Mouse (Mus musculus) CH12.LX (cell line): ENCODE data around the gene Aes. TPM values are rescaled to one million over a fixed set of nuclear protein-coding genes. Genes with fewer than 3 reads are reported as not detected.

Experiments used
- DNase-seq: peaks from one replicate; pipeline ENCODE4 v3.0.0-alpha.2; 2013; ENCODE audit errors: extremely low read depth
- H3K27ac ChIP-seq: 2 replicates; pipeline ENCODE4 v1.5.1; 2012; ENCODE audit warnings: low read depth, mild to moderate bottlenecking, control low read depth, moderate library complexity; ENCODE audit not compliant: insufficient read depth
- H3K27me3 ChIP-seq: replicated peaks from 2 replicates; pipeline ENCODE3; 2012; ENCODE audit warnings: inconsistent platforms
- H3K36me3 ChIP-seq, 2 experiments: replicated peaks in 1 of 2; 2 replicates each; pipeline versions ENCODE3 to v1.6.1; 2012; ENCODE audit warnings: inconsistent platforms in 1 of 2, low read length in 1 of 2, mild to moderate bottlenecking in 1 of 2, mixed read lengths in 1 of 2, moderate library complexity in 1 of 2; ENCODE audit not compliant: control insufficient read depth in 1 of 2, insufficient read depth in 1 of 2
- H3K4me1 ChIP-seq, 2 experiments: 2 replicates each; pipeline ENCODE4 v1.6.1; 2012; ENCODE audit warnings: inconsistent platforms in 1 of 2, moderate library complexity in 1 of 2; ENCODE audit not compliant: insufficient read depth in 2 of 2, control insufficient read depth in 1 of 2
- H3K4me2 ChIP-seq: 2 replicates; pipeline ENCODE4 v1.6.1; 2012; ENCODE audit warnings: low read depth, mild to moderate bottlenecking, control low read depth; ENCODE audit not compliant: poor library complexity, insufficient read depth, severe bottlenecking
- H3K4me3 ChIP-seq, 3 experiments: fragments of 150-350 bp in 1 of 3; sonication (generic) in 1 of 3; replicated peaks in 1 of 3; 2 replicates each; pipeline versions ENCODE3 to v1.5.1; 2011 to 2012; ENCODE audit warnings: low read depth in 2 of 3, low read length in 2 of 3, mild to moderate bottlenecking in 2 of 3, moderate library complexity in 2 of 3, control low read depth in 1 of 3, improper control_type of control experiment in 1 of 3, inconsistent platforms in 1 of 3, mixed read lengths in 1 of 3; ENCODE audit not compliant: poor library complexity in 1 of 3
- H3K79me2 ChIP-seq: replicated peaks from 2 replicates; pipeline ENCODE4 v1.6.1; 2012; ENCODE audit warnings: mild to moderate bottlenecking, moderate library complexity; ENCODE audit not compliant: control insufficient read depth, poor library complexity, insufficient read depth, severe bottlenecking; ENCODE audit errors: extremely low read depth
- H3K9ac ChIP-seq: 2 replicates; pipeline ENCODE4 v1.6.1; 2012; ENCODE audit warnings: low read depth, mild to moderate bottlenecking, control low read depth, moderate library complexity; ENCODE audit not compliant: insufficient read depth
- H3K9me3 ChIP-seq: replicated peaks from 2 replicates; pipeline ENCODE3; 2012; ENCODE audit warnings: low read length, inconsistent platforms, mixed read lengths
- BHLHE40 ChIP-seq: IDR thresholded peaks from 2 replicates; pipeline ENCODE4 v1.6.1; 2011; ENCODE audit warnings: mild to moderate bottlenecking, low read depth, low read length, improper control_type of control experiment
- CHD1 ChIP-seq: IDR thresholded peaks from 2 replicates; pipeline ENCODE4 v1.6.1; 2012; ENCODE audit warnings: low read depth, low read length, improper control_type of control experiment, inconsistent platforms
- CHD2 ChIP-seq: IDR thresholded peaks from 2 replicates; pipeline ENCODE4 v1.6.1; 2011; ENCODE audit warnings: low read length, improper control_type of control experiment
- ETS1 ChIP-seq: conservative IDR thresholded peaks from 2 replicates; pipeline ENCODE4 v1.6.1; 2012; ENCODE audit warnings: low read depth, mild to moderate bottlenecking, inconsistent platforms, low read length, improper control_type of control experiment, moderate library complexity
- IRF4 ChIP-seq: IDR thresholded peaks from 2 replicates; pipeline ENCODE4 v1.6.1; 2014; ENCODE audit warnings: low read depth, mild to moderate bottlenecking, inconsistent platforms, low read length, improper control_type of control experiment
- JUND ChIP-seq: conservative IDR thresholded peaks from 2 replicates; pipeline ENCODE4 v1.6.1; 2011; ENCODE audit warnings: low read depth, low read length, improper control_type of control experiment
- KAT2A ChIP-seq: IDR thresholded peaks from 2 replicates; pipeline ENCODE4 v1.6.1; 2012; ENCODE audit warnings: low read length, improper control_type of control experiment, inconsistent platforms; ENCODE audit not compliant: insufficient replicate concordance
- MAFK ChIP-seq: IDR thresholded peaks from 2 replicates; pipeline ENCODE4 v1.6.1; 2011; ENCODE audit warnings: low read length, improper control_type of control experiment; ENCODE audit not compliant: insufficient replicate concordance
- MAZ ChIP-seq: IDR thresholded peaks from 2 replicates; pipeline ENCODE4 v1.6.1; 2012; ENCODE audit warnings: low read depth, mild to moderate bottlenecking, inconsistent platforms, low read length, improper control_type of control experiment, moderate library complexity
- MEF2A ChIP-seq: IDR thresholded peaks from 2 replicates; pipeline ENCODE4 v1.6.1; 2014; ENCODE audit warnings: low read depth, mild to moderate bottlenecking, inconsistent platforms, low read length, improper control_type of control experiment, borderline replicate concordance
- MXI1 ChIP-seq: IDR thresholded peaks from 2 replicates; pipeline ENCODE4 v1.6.1; 2011; ENCODE audit warnings: mild to moderate bottlenecking, low read depth, low read length, improper control_type of control experiment
- MYC ChIP-seq: IDR thresholded peaks from 2 replicates; pipeline ENCODE4 v1.6.1; 2011; ENCODE audit warnings: low read depth, mild to moderate bottlenecking, improper control_type of control experiment, low read length
- NRF1 ChIP-seq: IDR thresholded peaks from 2 replicates; pipeline ENCODE4 v1.6.1; 2014; ENCODE audit warnings: low read depth, mild to moderate bottlenecking, inconsistent platforms, low read length, improper control_type of control experiment, moderate library complexity
- PAX5 ChIP-seq: IDR thresholded peaks from 2 replicates; pipeline ENCODE4 v1.6.1; 2012; ENCODE audit warnings: low read length, inconsistent platforms, mixed read lengths
- RCOR1 ChIP-seq: conservative IDR thresholded peaks from 2 replicates; pipeline ENCODE4 v1.6.1; 2012; ENCODE audit warnings: low read depth, mild to moderate bottlenecking, inconsistent platforms, low read length, improper control_type of control experiment
- SIN3A ChIP-seq: IDR thresholded peaks from 2 replicates; pipeline ENCODE4 v1.6.1; 2012; ENCODE audit warnings: low read length, improper control_type of control experiment, inconsistent platforms
- ZC3H11A ChIP-seq: IDR thresholded peaks from 2 replicates; pipeline ENCODE4 v1.6.1; 2012; ENCODE audit warnings: low read depth, mild to moderate bottlenecking, inconsistent platforms, low read length, improper control_type of control experiment
- ZKSCAN1 ChIP-seq: IDR thresholded peaks from 2 replicates; pipeline ENCODE4 v1.6.1; 2012; ENCODE audit warnings: low read depth, inconsistent platforms, low read length, improper control_type of control experiment, borderline replicate concordance
- dilution Hi-C: fragments of 300-500 bp; cut with MboI; formaldehyde crosslinking; loops from 2 replicates; pipeline ENCODE4 v1.14.3; 2020; ENCODE audit warnings: low sequenced_read_pairs; ENCODE audit not compliant: extremely low pct_unique_long_range_greater_than_20kb, extremely low pct_ligation_motif_present
- in situ Hi-C: fragments of 300-500 bp; cut with MboI; formaldehyde crosslinking; loops from 3 replicates; pipeline ENCODE4 v1.14.3; 2019; ENCODE audit warnings: low sequenced_read_pairs, low pct_ligation_motif_present, low pct_unique_long_range_greater_than_20kb, mixed read lengths
- polyA plus RNA-seq: library from polyadenylated mRNA; unstranded; fragments of >175 nt; gene quantifications from 2 replicates; pipeline ENCODE4 v1.2.1, GENCODE M21; 2012; ENCODE audit warnings: low read depth; ENCODE audit not compliant: insufficient read length
- total RNA-seq, 2 experiments: library from RNA; depleted of rRNA; stranded (reverse); fragments of 300-350 nt in 1 of 2; fragments of >200 nt in 1 of 2; gene quantifications; 2 replicates each; pipeline ENCODE4 v1.2.3; 2012 to 2014

The Aes gene
- total and polyA plus RNA-seq, 3 experiments = 11.5 to 114 (median 25.1) TPM

DNA sequence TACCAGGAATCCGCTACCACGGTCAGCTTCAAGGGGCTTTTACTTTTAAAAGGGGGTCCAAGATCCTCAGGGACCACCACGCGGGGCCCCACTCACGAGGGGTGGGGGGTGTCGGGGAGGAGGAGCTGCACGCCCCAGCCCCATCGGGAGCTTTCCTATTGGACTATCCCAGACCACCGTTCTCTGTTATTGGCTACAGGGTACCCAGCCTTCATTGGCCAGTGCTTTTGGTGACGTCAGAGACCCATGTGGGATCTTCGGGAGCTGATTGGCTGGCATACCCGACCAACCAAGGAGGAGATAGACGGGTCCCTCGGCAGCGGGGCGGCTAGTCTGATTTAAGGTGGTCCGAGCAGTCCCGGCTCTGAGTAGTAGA is 12.2 kb downstream of the Aes start:
- peak; percentile 96 for DNase-seq
- Histone ChIP-seq H3K79me2 (no peaks in the 10 kb centered on the region), H3K4me2 (peak overlapping the region; percentile 94), H3K9ac (peak overlapping the region; percentile 49), H3K4me3 (peak overlapping the region; percentile 42 to 61 (median 57)), H3K27ac (no peak overlapping the region), H3K36me3 (no peaks in the 10 kb centered on the region), H3K9me3 (peaks cover 7% of the 10 kb centered on the region), H3K27me3 (peaks cover 97% of the 10 kb centered on the region), H3K4me1 (peaks cover 2 to 9% of the 10 kb centered on the region in 2 experiments; a peak in 2 of 4 replicates)
- TF ChIP-seq MAZ (peak; percentile 86), MXI1 (peak; percentile 6; the same call in 1 of the 2 replicates), BHLHE40 (peak; percentile 58), CHD2 (peak; percentile 79), ZC3H11A (no peak), JUND (0 out of 2 replicates have a peak, but pooled peaks have one; percentile 8), IRF4 (no peak)
- dilution Hi-C loops = no loop called here
- in situ Hi-C loops = no loop called here

DNA sequence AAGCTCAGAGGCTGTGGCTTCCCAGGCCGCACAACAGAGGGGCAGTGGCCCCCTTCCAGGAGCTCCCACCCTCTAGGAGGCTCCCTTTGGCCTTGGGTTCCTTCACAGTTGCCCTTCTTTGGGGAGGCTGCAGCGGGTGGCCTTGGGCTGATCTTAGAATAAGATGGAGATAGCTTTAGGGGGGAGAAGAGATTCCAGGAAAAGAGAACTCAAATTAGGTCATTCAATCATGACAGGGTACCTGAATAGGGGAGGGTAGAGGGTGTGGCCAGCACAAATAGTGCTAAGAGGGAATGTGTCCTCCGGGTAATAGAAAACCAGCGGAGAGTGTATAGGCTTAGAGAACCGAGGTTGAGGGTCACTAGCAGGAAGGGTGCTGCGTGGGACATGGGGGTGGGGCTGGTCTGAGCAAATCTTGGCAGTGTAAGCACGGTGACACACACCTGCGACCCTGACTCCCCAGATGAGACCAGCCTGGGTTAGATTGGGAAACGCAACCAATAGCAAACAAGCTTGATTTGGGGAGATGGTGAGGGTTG is 12.9 kb downstream of the Aes start:
- dilution Hi-C loops = no loop called here
- no peak for TF ChIP-seq KAT2A
- no peak for TF ChIP-seq MAFK
- TF ChIP-seq ZKSCAN1 = no peak
- TF ChIP-seq, all 38 proteins: peak for 0
- Histone ChIP-seq H3K36me3 (no peaks in the 10 kb centered on the region), H3K9ac (no peak overlapping the region), H3K79me2 (no peaks in the 10 kb centered on the region), H3K4me2 (peak overlapping the region; percentile 87), H3K27me3 (peaks cover 97% of the 10 kb centered on the region), H3K4me3 (no peak overlapping the region), H3K27ac (no peak overlapping the region), H3K9me3 (peaks cover 7% of the 10 kb centered on the region), H3K4me1 (peaks cover 2 to 9% of the 10 kb centered on the region in 2 experiments; a peak in 2 of 4 replicates)
- no peak for DNase-seq
- in situ Hi-C loops = no loop called here

DNA sequence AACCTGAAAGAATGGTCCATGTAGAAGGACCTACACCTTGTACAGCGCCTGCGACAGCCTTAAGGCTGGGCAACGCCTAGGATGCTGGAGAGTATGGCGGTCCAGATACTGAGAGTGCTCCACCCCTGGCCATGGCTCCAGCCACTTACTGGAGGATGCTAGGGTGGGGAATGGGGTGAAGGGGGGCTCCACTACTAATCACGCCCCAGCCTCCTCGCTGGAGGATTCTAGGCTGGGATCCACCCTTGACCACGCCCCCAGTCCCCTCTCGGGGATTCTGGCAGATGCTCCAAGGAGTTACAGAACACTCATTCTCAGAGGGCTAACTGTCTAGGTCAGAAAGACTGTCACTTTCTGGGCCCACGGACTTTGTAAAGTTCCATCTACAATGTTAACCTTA is 13.7 kb downstream of the Aes start:
- Histone ChIP-seq H3K9me3 (peaks cover 11% of the 10 kb centered on the region), H3K27me3 (peaks cover 98% of the 10 kb centered on the region), H3K79me2 (no peaks in the 10 kb centered on the region), H3K4me2 (no peak overlapping the region), H3K9ac (no peak overlapping the region), H3K36me3 (no peaks in the 10 kb centered on the region), H3K27ac (no peak overlapping the region), H3K4me3 (no peak overlapping the region), H3K4me1 (peaks cover 2 to 9% of the 10 kb centered on the region in 2 experiments; a peak in 2 of 4 replicates)
- dilution Hi-C loops = no loop called here
- DNase-seq = no peak
- in situ Hi-C loops = no loop called here
- TF ChIP-seq JUND (no peak), SIN3A (no peak), ETS1 (no peak), MAZ (no peak), NRF1 (no peak), PAX5 (no peak), RCOR1 (no peak), MXI1 (no peak), MEF2A (no peak), MYC (no peak), CHD1 (no peak)
